Mouse (Mus musculus) lung, embryonic 16.5 days (tissue): ENCODE data around the gene Trim12c. TPM values are rescaled to one million over a fixed set of nuclear protein-coding genes. Genes with fewer than 3 reads are reported as not detected.
"Not testable (repeated sequence)": the region's sequence is repeated elsewhere in the genome, so short reads cannot be mapped to it uniquely, and the experiment has no call there.

ENCODE experiments used
- ATAC-seq: fragments of 200-750 bp; cut with Nextera tagmentation; 2 replicates; pipeline ENCODE4 v1.8.0; 2017; ENCODE audit warnings: low read depth, mild to moderate bottlenecking, moderate library complexity
- H3K27ac ChIP-seq: fragments of 300-500 bp; sonication (generic); 2 replicates; pipeline ENCODE4 v1.5.1; 2014; ENCODE audit warnings: mild to moderate bottlenecking, control low read depth, low read length
- H3K27me3 ChIP-seq: fragments of 300-500 bp; sonication (generic); 2 replicates; pipeline ENCODE4 v1.6.1; 2014; ENCODE audit warnings: low read depth, low read length, mixed read lengths; ENCODE audit not compliant: control insufficient read depth, insufficient read depth
- H3K36me3 ChIP-seq: fragments of 300-500 bp; sonication (generic); 2 replicates; pipeline ENCODE4 v1.6.1; 2014; ENCODE audit warnings: low read length; ENCODE audit not compliant: control insufficient read depth, insufficient read depth
- H3K4me1 ChIP-seq: fragments of 300-500 bp; sonication (generic); replicated peaks from 2 replicates; pipeline ENCODE4 v1.6.1; 2014; ENCODE audit warnings: low read length, mixed read lengths; ENCODE audit not compliant: control insufficient read depth, insufficient read depth
- H3K4me2 ChIP-seq: fragments of 300-500 bp; sonication (generic); 2 replicates; pipeline ENCODE4 v1.6.1; 2014; ENCODE audit warnings: low read depth, low read length, control low read depth
- H3K4me3 ChIP-seq: fragments of 300-500 bp; sonication (generic); 2 replicates; pipeline ENCODE4 v1.5.1; 2014; ENCODE audit warnings: mild to moderate bottlenecking, low read length, control low read depth
- H3K9ac ChIP-seq: fragments of 300-500 bp; sonication (generic); 2 replicates; pipeline ENCODE4 v1.6.1; 2014; ENCODE audit warnings: low read length, control low read depth
- H3K9me3 ChIP-seq: fragments of 300-500 bp; sonication (generic); 2 replicates; pipeline ENCODE4 v1.6.1; 2016; ENCODE audit warnings: low read length; ENCODE audit not compliant: control insufficient read depth
- WGBS: fragments of 180-500 bp; shearing (Covaris S2); extraction: QIAGEN DNeasy Blood & Tissue Kit; methylation state at CpG from one replicate; pipeline ENCODE4 v1.1.7; 2014; 5-methylcytosine and 5-hydroxymethylcytosine counted together
- polyA plus RNA-seq: library from polyadenylated mRNA; unstranded; fragments of >200 nt; fragmentation: Nextera tagmentation; extraction: Ambion mirVana; gene quantifications from 2 replicates; pipeline ENCODE4 v1.2.1, GENCODE M21; 2015

Gene Trim12c
- polyA plus RNA-seq, 1 experiment from 2014 or later: 1.6 TPM

- H3K27me3 ChIP-seq, H3K4me3 ChIP-seq, ATAC-seq, H3K9ac ChIP-seq, H3K9me3 ChIP-seq, H3K4me2 ChIP-seq, H3K27ac ChIP-seq, H3K36me3 ChIP-seq, H3K4me1 ChIP-seq: not testable (repeated sequence)
- 77% methylated on average over 3 of the region's 3 CpGs for WGBS
Observed at GRCm38 (mm10) chr7:104335547-104335946, 17.6 kb downstream of the Trim12c start.

GRCm38 (mm10) chr7:104329171-104329570 is 24.0 kb downstream of the Trim12c start, which contains the start of gene Trim34b:
Gene Trim34b, plus strand, starts transcription at chr7:104329471.
- not testable (repeated sequence) for H3K27ac ChIP-seq, H3K36me3 ChIP-seq, H3K27me3 ChIP-seq, H3K9me3 ChIP-seq, H3K4me1 ChIP-seq, ATAC-seq, H3K4me2 ChIP-seq, H3K4me3 ChIP-seq, H3K9ac ChIP-seq
- WGBS: 100% methylated on average over 2 of the region's 2 CpGs

- 47% methylated on average over 9 of the region's 9 CpGs for WGBS
- no peak overlapping the region for H3K4me3 ChIP-seq
- no peaks in the 10 kb centered on the region for H3K9me3 ChIP-seq
- no peak overlapping the region for H3K4me2 ChIP-seq
- H3K36me3 ChIP-seq: no peaks in the 10 kb centered on the region
- no peak for ATAC-seq
- no peak overlapping the region for H3K9ac ChIP-seq
- H3K27ac ChIP-seq: no peak overlapping the region
- no peaks in the 10 kb centered on the region for H3K27me3 ChIP-seq
- no peaks in the 10 kb centered on the region for H3K4me1 ChIP-seq
Observed at GRCm38 (mm10) chr7:104322028-104322427, 31.1 kb downstream of the Trim12c start.

- not testable (repeated sequence) for H3K36me3 ChIP-seq, H3K27ac ChIP-seq, H3K27me3 ChIP-seq, H3K4me1 ChIP-seq, H3K9me3 ChIP-seq
- WGBS: 17% methylated on average over 4 of the region's 4 CpGs
- H3K4me2 ChIP-seq: peak within 1 kb of the TSS; percentile 57
- peak; percentile 97 for ATAC-seq
- H3K4me3 ChIP-seq: peak within 1 kb of the TSS; percentile 56
- peak within 1 kb of the TSS; percentile 56 for H3K9ac ChIP-seq
Observed at GRCm38 (mm10) chr7:104315369-104316080, 37.6 kb downstream of the Trim12c start, which contains the start of gene Trim12a. Gene Trim12a, minus strand, starts transcription at chr7:104315466.

- WGBS: 8% methylated on average over 15 of the region's 15 CpGs
- Histone ChIP-seq H3K4me3 (peak overlapping the region; percentile 56), H3K4me2 (peak overlapping the region; percentile 57), H3K4me1 (no peaks in the 10 kb centered on the region), H3K27me3 (no peaks in the 10 kb centered on the region), H3K9me3 (no peaks in the 10 kb centered on the region), H3K9ac (peak overlapping the region; percentile 56), H3K36me3 (no peaks in the 10 kb centered on the region), H3K27ac (no peak overlapping the region)
- peak; percentile 77 for ATAC-seq
Observed at GRCm38 (mm10) chr7:104314796-104315353, 38.3 kb downstream of the Trim12c start.

GRCm38 (mm10) chr7:104291638-104292400 is 61.3 kb downstream of the Trim12c start:
- Histone ChIP-seq H3K4me3 (no peak overlapping the region), H3K9ac (no peak overlapping the region), H3K9me3 (no peaks in the 10 kb centered on the region), H3K4me2 (no peak overlapping the region), H3K4me1 (no peaks in the 10 kb centered on the region), H3K27me3 (no peaks in the 10 kb centered on the region), H3K27ac (no peak overlapping the region), H3K36me3 (no peaks in the 10 kb centered on the region)
- ATAC-seq: no peak
- WGBS: 74% methylated on average over 5 of the region's 5 CpGs

- no peak overlapping the region for H3K4me2 ChIP-seq
- no peaks in the 10 kb centered on the region for H3K27me3 ChIP-seq
- no peaks in the 10 kb centered on the region for H3K36me3 ChIP-seq
- H3K4me1 ChIP-seq: no peaks in the 10 kb centered on the region
- no peak overlapping the region for H3K4me3 ChIP-seq
- no peak overlapping the region for H3K27ac ChIP-seq
- no peak for ATAC-seq
- H3K9me3 ChIP-seq: no peaks in the 10 kb centered on the region
- H3K9ac ChIP-seq: no peak overlapping the region
- WGBS: 85% methylated on average over 1 of the region's 1 CpGs
Observed at GRCm38 (mm10) chr7:104290641-104291040, 62.5 kb downstream of the Trim12c start.
